Mouse (Mus musculus) myocyte (in vitro differentiated cells): ENCODE measurements around the gene Osbpl5. TPM values are rescaled to one million over a fixed set of nuclear protein-coding genes. Genes with fewer than 3 reads are reported as not detected.
A peak's percentile ranks its signal among the peaks of the same experiment; 100 is the strongest.

ENCODE experiments used
- H3K27me3 ChIP-seq: one replicate; pipeline ENCODE4 v1.6.1; 2011; ENCODE audit not compliant: control insufficient read depth, insufficient read depth, insufficient read length
- H3K36me3 ChIP-seq: one replicate; pipeline ENCODE4 v1.6.1; 2011; ENCODE audit not compliant: control insufficient read depth, insufficient read depth
- H3K4me2 ChIP-seq: one replicate; pipeline ENCODE4 v1.6.1; 2011; ENCODE audit warnings: low read depth, control low read depth
- H3K4me3 ChIP-seq: one replicate; pipeline ENCODE4 v1.5.1; 2011; ENCODE audit warnings: mild to moderate bottlenecking, control low read depth, moderate library complexity
- H3K79me2 ChIP-seq: one replicate; pipeline ENCODE4 v1.6.1; 2011; ENCODE audit not compliant: control insufficient read depth, insufficient read depth
- H3ac ChIP-seq: one replicate; pipeline ENCODE4 v1.6.1; 2011; ENCODE audit not compliant: control insufficient read depth, insufficient read length
- CEBPB ChIP-seq: IDR thresholded peaks from 2 replicates; pipeline ENCODE4 v1.6.1; 2011; ENCODE audit warnings: mild to moderate bottlenecking, moderate library complexity; ENCODE audit not compliant: poor library complexity, insufficient read depth, severe bottlenecking
- E2F4 ChIP-seq: IDR thresholded peaks from one replicate; pipeline ENCODE4 v1.6.1; 2011; ENCODE audit warnings: mild to moderate bottlenecking, control low read depth, moderate library complexity; ENCODE audit not compliant: insufficient read depth
- MAX ChIP-seq: IDR thresholded peaks from one replicate; pipeline ENCODE4 v1.6.1; 2011; ENCODE audit warnings: low read depth, mild to moderate bottlenecking, control low read depth
- MYOD1 ChIP-seq, 3 experiments: IDR thresholded peaks; one replicate each; pipeline ENCODE4 v1.6.1; 2011; ENCODE audit warnings: control low read depth in 2 of 3, low read depth in 2 of 3, mild to moderate bottlenecking in 2 of 3, moderate library complexity in 1 of 3; ENCODE audit not compliant: insufficient read length in 2 of 3, control insufficient read depth in 1 of 3
- MYOG ChIP-seq, 3 experiments: IDR thresholded peaks; one replicate each; pipeline ENCODE4 v1.6.1; 2011; ENCODE audit warnings: control low read depth in 2 of 3, low read depth in 2 of 3, mild to moderate bottlenecking in 2 of 3; ENCODE audit not compliant: insufficient read length in 2 of 3, control insufficient read depth in 1 of 3, insufficient read depth in 1 of 3
- POLR2A ChIP-seq: IDR thresholded peaks from one replicate; pipeline ENCODE4 v1.6.1; 2011; ENCODE audit warnings: low read depth, mild to moderate bottlenecking, control low read depth, moderate library complexity; ENCODE audit not compliant: insufficient read length
- POLR2AphosphoS2 ChIP-seq: IDR thresholded peaks from one replicate; pipeline ENCODE4 v1.6.1; 2011; ENCODE audit warnings: low read depth, control low read depth; ENCODE audit not compliant: insufficient read length
- REST ChIP-seq: IDR thresholded peaks from one replicate; pipeline ENCODE4 v1.6.1; 2011; ENCODE audit warnings: mild to moderate bottlenecking, control low read depth, moderate library complexity; ENCODE audit not compliant: insufficient read depth, insufficient read length
- SRF ChIP-seq: IDR thresholded peaks from one replicate; pipeline ENCODE4 v1.6.1; 2011; ENCODE audit warnings: low read depth; ENCODE audit not compliant: control insufficient read depth, insufficient read length
- TCF12 ChIP-seq: IDR thresholded peaks from one replicate; pipeline ENCODE4 v1.6.1; 2011; ENCODE audit warnings: mild to moderate bottlenecking, control low read depth; ENCODE audit not compliant: poor library complexity, insufficient read depth, severe bottlenecking
- TCF3 ChIP-seq: IDR thresholded peaks from one replicate; pipeline ENCODE4 v1.6.1; 2011; ENCODE audit warnings: low read depth, control low read depth; ENCODE audit not compliant: insufficient read length
- USF1 ChIP-seq: IDR thresholded peaks from one replicate; pipeline ENCODE4 v1.6.1; 2011; ENCODE audit warnings: low read depth, mild to moderate bottlenecking, control low read depth, moderate library complexity
- polyA plus RNA-seq: library from polyadenylated mRNA; unstranded; fragments of >200 nt; fragmentation: generic; extraction: Trizol; gene quantifications from one replicate; pipeline ENCODE4 v1.2.1, GENCODE M21; 2012; ENCODE audit warnings: missing spikeins

Gene Osbpl5
- polyA plus RNA-seq, 1 experiment = 49.6 TPM

GRCm38 (mm10) chr7:143758956-143759355 lies 2.2 kb upstream of the Osbpl5 start:
- Histone ChIP-seq H3K79me2 (no peaks in the 10 kb centered on the region), H3K4me2 (no peak overlapping the region), H3K36me3 (no peaks in the 10 kb centered on the region), H3ac (no peak overlapping the region), H3K4me3 (no peak overlapping the region), H3K27me3 (no peaks in the 10 kb centered on the region)
- TF ChIP-seq TCF3 (no peak), POLR2AphosphoS2 (no peak), MAX (no peak), REST (no peak), TCF12 (no peak), USF1 (no peak), SRF (no peak), E2F4 (no peak), MYOD1 (IDR thresholded peaks at IDR 0.05; ENCODE audit: control insufficient read depth in 1 of 3, insufficient read length in 2 of 3, low read depth in 2 of 3) (no peak), POLR2A (no peak), CEBPB (no peak), MYOG (IDR thresholded peaks at IDR 0.05; ENCODE audit: control insufficient read depth in 1 of 3, insufficient read depth in 1 of 3, insufficient read length in 2 of 3, low read depth in 2 of 3) (no peak)

- Histone ChIP-seq H3K4me2 (peak overlapping the region; percentile 90), H3ac (no peak overlapping the region)
- no peak for TF ChIP-seq TCF12
- TF ChIP-seq POLR2AphosphoS2 = no peak
- TF ChIP-seq CEBPB = no peak
- TF ChIP-seq SRF = no peak
- TF ChIP-seq POLR2A = no peak
- no peak for TF ChIP-seq USF1
- TF ChIP-seq MAX = no peak
- no peak for TF ChIP-seq MYOG (IDR thresholded peaks at IDR 0.05; ENCODE audit: control insufficient read depth in 1 of 3, insufficient read depth in 1 of 3, insufficient read length in 2 of 3, low read depth in 2 of 3)
- no peak for TF ChIP-seq REST
- no peak for TF ChIP-seq TCF3
- no peak for TF ChIP-seq MYOD1 (IDR thresholded peaks at IDR 0.05; ENCODE audit: control insufficient read depth in 1 of 3, insufficient read length in 2 of 3, low read depth in 2 of 3)
- TF ChIP-seq E2F4 = no peak
These were observed 911 bp upstream of the Osbpl5 start for GRCm38 (mm10) chr7:143757696-143758095.

GRCm38 (mm10) chr7:143757027-143757390 lies 224 bp upstream of the Osbpl5 start:
- TF ChIP-seq E2F4 = no peak
- TF ChIP-seq CEBPB = no peak
- TF ChIP-seq MYOG (IDR thresholded peaks at IDR 0.05; ENCODE audit: control insufficient read depth in 1 of 3, insufficient read depth in 1 of 3, insufficient read length in 2 of 3, low read depth in 2 of 3) = peak in 1 of 3 experiments; percentile 13
- peak; percentile 83 for TF ChIP-seq POLR2A
- no peak for TF ChIP-seq TCF3
- no peak for TF ChIP-seq MYOD1 (IDR thresholded peaks at IDR 0.05; ENCODE audit: control insufficient read depth in 1 of 3, insufficient read length in 2 of 3, low read depth in 2 of 3)
- no peak for TF ChIP-seq REST
- peak; percentile 59 for TF ChIP-seq POLR2AphosphoS2
- TF ChIP-seq TCF12 = no peak
- H3K27me3 ChIP-seq = no peaks in the 10 kb centered on the region

More at GRCm38 (mm10) chr7:143757696-143758095, 911 bp upstream of the Osbpl5 start:
- Histone ChIP-seq H3K36me3 (no peaks in the 10 kb centered on the region), H3K27me3 (no peaks in the 10 kb centered on the region), H3K79me2 (no peaks in the 10 kb centered on the region), H3K4me3 (peak overlapping the region; percentile 13)

GRCm38 (mm10) chr7:143755357-143756124 lies 1.2 kb downstream of the Osbpl5 start:
- no peak overlapping the region for H3ac ChIP-seq
- H3K4me2 ChIP-seq = no peak overlapping the region
- H3K79me2 ChIP-seq = no peaks in the 10 kb centered on the region
- no peaks in the 10 kb centered on the region for H3K36me3 ChIP-seq
- TF ChIP-seq CEBPB = no peak
- TF ChIP-seq MAX = no peak
- no peak for TF ChIP-seq MYOD1 (IDR thresholded peaks at IDR 0.05; ENCODE audit: control insufficient read depth in 1 of 3, insufficient read length in 2 of 3, low read depth in 2 of 3)
- no peak for TF ChIP-seq REST
- TF ChIP-seq SRF = no peak
- no peak for TF ChIP-seq POLR2AphosphoS2
- TF ChIP-seq USF1 = no peak
- no peak overlapping the region for H3K4me3 ChIP-seq
- no peaks in the 10 kb centered on the region for H3K27me3 ChIP-seq

More at GRCm38 (mm10) chr7:143757027-143757390, 224 bp upstream of the Osbpl5 start:
- Histone ChIP-seq H3ac (no peak overlapping the region), H3K36me3 (no peaks in the 10 kb centered on the region), H3K4me3 (peak overlapping the region; percentile 13), H3K79me2 (no peaks in the 10 kb centered on the region), H3K4me2 (peak overlapping the region; percentile 90)
